Mouse (Mus musculus) CH12.LX (cell line): ENCODE measurements at regions not wholly inside any gene's neighbourhood (a gene's known extent, or its start where the extent isn't known, plus 50 kb on each side); places are given as distances from the start of the nearest gene placed in this dataset.

Experiments used
- CTCF ChIP-seq, 2 experiments: IDR thresholded peaks in 1 of 2; conservative IDR thresholded peaks in 1 of 2; 2 replicates each; pipeline ENCODE4 v1.5.1; 2011 to 2012; ENCODE audit warnings: low read depth in 2 of 2, low read length in 2 of 2, improper control_type of control experiment in 1 of 2, inconsistent platforms in 1 of 2, mild to moderate bottlenecking in 1 of 2, moderate library complexity in 1 of 2
- POLR2A ChIP-seq: IDR thresholded peaks from 2 replicates; pipeline ENCODE4 v1.6.1; 2011; ENCODE audit warnings: low read depth, mild to moderate bottlenecking, improper control_type of control experiment, low read length

DNA sequence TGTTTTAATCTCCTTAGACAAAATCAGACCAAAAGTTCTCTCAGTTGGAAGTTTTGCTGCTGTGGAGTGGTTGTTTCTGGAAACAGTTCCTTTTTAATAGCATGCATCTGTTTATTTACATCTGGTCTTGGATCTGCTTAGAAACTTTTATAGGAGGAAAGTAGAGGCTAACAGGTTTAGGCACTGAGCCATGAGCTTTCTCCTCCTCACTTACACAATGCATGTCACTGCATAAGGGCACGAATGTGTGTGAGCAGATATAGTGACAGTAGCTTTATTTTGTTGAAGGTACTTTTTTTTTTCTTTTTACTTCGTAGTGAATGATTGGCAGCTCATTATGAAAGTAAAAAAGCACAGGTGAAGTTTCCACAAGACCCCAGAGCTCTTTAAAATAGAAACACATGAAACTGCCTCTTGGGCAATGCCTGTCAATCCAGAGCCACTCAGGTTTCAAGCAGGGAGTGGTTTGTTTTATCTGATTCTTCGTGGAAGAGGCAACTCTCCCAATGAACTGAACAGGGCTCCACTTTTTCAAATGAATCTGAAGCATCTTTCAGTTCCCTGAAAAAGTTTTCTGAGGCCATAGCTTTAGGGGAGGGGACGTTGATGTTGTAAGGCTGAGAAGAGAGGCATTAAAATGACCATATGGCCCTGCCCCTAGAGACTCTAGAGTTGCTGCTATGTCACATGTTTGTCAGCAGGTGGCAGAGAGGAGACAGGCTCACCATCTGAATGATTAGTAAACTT, 1814.4 kb downstream of the 9330182O14Rik start:
- TF ChIP-seq POLR2A (no peak), CTCF (conservative IDR thresholded peaks at IDR 0.05 in 1 of 2, IDR thresholded peaks at IDR 0.05 in 1 of 2; ENCODE audit: low read depth in 2 of 2, low read length in 2 of 2) (peak; percentile 78 to 80)
